Mouse (Mus musculus): ENCODE data around the gene Sh3tc1.

The Sh3tc1 gene

GRCm38 (mm10) chr5:35721933-35722332, 17.9 kb downstream of the Sh3tc1 start:
- no peak for DNase-seq (ENCODE audit: low spot score in 2 of 2)

DNA sequence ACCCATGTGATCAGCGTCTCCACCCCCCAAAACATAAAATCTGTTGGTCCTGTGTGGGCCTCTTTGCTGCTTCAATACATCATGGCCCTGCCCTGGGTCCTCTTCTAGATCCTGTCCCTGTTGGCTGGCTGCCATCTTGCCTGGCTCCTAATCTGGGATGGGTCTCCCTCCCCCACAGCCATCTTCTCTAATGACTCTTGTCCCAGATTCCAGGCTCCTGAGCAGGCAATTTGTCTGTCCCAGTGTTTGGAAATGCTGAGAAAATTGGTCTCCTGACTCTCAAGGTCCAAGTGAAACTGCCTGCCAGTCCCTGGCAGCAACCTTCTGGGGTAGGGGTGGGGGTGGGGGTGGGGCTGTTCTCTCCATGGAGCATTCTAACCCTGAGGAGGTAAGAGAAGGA, 19.9 kb downstream of the Sh3tc1 start:
- DNase-seq (ENCODE audit: low spot score in 2 of 2): no peak

DNA sequence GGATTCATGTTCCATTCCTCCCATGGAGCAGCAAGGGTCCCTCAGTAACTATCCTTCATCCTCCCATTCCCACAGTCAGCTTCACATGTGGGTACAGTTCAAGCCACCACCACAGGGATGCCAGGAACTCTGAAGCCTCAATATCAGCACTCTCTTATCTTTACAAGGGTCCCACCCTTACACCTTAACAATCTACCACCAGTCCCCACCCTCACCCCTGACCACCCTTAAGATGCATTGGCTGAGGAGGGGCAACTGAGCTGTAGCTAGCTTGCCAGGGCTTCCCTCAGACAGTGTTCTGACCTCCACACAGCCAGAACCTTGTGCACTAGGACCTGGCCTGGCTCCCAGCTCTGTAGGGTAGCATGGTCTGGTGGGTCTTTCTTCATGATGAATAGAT, 20.4 kb downstream of the Sh3tc1 start:
- DNase-seq (ENCODE audit: low spot score in 2 of 2): no peak

DNA sequence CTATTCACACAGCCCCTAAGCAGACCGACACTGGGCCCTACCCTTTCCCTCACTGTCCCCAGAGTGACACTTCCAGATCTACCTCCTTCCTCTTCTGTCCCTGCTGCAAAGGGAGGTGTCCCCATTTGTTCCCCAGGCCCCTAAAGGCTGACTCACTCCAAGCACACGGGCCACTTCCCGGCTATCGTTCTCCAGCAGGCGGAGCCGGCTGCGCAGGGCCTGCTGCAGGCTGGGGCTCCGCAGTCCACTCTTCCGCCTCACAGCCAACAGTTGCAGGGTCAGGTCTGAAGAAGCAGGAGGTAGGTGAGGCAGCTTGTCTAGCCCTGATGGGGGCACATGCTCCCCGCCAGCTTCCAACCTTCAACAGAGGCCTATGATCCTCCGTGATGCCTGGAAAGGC, 21.0 kb downstream of the Sh3tc1 start:
- no peak for DNase-seq (ENCODE audit: low spot score in 2 of 2)

GRCm38 (mm10) chr5:35717946-35718345, 21.8 kb downstream of the Sh3tc1 start:
- peak in 1 of 2 experiments; percentile 35 for DNase-seq (ENCODE audit: low spot score in 2 of 2)

DNA sequence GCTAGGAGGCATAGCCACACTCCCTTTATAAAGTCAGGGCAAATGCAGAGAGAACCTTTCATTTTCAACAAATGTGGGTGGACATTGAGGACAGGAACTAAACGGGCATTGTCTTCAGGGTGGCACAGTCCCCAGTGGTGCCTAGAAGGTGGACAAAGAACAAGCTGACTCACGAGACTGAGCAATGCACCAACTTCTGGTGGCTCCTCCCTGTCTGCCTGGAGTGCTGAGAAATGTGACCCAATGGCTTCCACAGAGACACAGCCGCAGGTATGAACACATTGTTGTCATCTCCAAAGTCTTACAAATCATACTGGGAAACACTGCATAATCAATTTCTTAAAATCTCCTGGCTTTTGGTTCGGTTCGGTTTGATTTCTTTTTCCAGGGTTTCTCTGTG, 22.3 kb downstream of the Sh3tc1 start:
- DNase-seq (ENCODE audit: low spot score in 2 of 2): no peak

DNA sequence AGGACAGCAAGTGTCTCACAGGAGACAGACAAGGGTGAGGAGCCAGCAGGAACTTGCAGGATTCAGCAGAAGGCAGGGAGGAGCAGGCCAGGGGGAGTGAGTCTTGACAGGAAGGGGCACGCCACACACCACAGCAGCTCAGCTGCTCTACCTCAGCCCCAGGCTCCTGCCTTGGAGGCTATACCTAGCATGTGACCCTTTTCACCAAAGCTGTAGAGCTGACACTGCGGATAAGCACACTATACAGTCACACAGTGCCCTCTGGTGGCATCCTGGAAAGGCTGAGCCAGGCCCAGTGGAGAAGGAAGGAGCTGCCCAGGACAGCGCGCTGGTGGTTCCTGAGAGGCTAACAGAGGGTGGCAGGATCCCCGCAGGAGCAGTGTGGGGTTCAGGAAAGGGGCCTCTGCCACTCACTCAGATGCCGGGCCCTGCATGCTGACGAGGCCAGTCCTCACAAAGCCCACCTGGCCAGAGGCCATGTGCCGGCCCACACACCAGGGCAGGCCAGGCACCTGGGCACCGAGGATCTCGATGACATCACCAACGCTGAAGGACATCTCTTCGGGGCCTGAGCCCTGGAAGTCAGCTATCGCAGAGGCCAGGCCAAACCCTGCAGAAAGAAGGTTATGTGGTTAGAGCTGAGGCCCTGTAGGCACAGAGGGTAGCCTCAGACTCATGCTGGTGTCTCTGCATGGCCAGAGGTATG, 26.0 kb downstream of the Sh3tc1 start:
- DNase-seq (ENCODE audit: low spot score in 2 of 2): peak in 1 of 2 experiments; percentile 51

- DNase-seq (ENCODE audit: low spot score in 2 of 2): no peak
Observed at GRCm38 (mm10) chr5:35712517-35712916, 27.3 kb downstream of the Sh3tc1 start.

- no peak for DNase-seq (ENCODE audit: low spot score in 2 of 2)
Observed at GRCm38 (mm10) chr5:35710931-35711330, 28.9 kb downstream of the Sh3tc1 start.

GRCm38 (mm10) chr5:35710481-35710880, 29.3 kb downstream of the Sh3tc1 start:
- no peak for DNase-seq (ENCODE audit: low spot score in 2 of 2)

DNA sequence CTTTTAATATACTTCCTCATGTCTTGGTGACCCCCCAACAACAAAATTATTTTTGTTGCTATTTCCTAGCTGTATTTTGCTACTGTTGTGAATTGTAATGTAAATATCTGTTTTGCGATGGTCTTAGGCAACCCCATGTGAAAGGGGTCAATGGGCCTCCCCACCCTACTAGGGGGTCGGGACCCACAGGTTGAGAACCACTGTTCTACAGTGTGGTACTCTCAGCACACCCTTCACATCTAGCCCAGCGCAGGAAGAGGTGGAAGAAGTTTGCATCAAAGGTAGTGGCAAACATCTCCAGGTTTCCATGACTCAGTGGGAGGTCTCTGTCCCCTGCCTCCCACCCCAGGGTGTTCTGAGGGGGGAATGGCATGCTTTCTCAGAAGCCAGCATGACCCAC, 34.4 kb downstream of the Sh3tc1 start:
- DNase-seq (ENCODE audit: low spot score in 2 of 2): no peak

DNA sequence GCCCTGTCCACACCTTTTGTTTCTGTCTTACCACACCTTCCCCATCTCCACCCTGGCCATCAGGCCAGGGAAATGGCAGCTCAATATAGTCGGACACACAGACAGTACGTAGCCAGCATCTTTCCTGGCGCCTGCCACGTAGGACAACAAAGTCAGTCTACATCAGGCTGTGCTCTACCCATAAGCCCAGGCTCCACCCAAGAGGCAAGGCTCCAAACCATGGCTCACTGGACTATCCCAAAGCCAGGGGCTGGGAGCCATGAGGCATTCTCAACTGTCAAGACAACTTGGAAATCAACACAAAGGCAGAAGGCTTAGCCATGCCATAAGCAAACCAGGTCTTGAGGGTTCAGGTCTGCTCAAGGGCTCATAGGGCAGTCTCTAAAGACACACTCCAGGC, 36.0 kb downstream of the Sh3tc1 start:
- DNase-seq (ENCODE audit: low spot score in 2 of 2): no peak

DNA sequence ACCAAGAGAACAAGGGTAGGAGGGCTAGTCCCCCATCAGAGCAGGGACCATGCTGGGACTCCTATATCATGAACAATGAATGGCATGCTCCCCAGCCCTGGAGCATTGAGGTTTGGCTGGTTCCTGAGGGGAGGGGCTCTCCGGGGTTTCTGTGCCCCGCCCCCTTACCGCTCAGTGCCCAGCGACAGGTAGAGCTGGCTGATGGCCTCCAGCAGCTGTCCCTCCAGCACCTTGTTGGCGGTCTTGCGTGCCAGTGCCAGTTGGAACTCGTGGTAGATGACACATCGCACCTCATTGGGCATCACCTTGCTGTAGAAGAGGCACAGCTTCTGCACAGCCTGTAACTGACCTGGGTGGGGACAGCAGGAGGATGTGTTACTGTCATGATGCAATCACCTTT, 36.6 kb downstream of the Sh3tc1 start:
- no peak for DNase-seq (ENCODE audit: low spot score in 2 of 2)

- DNase-seq (ENCODE audit: low spot score in 2 of 2): no peak
Observed at GRCm38 (mm10) chr5:35702582-35703140, 37.1 kb downstream of the Sh3tc1 start.

- DNase-seq (ENCODE audit: low spot score in 2 of 2): peak in 1 of 2 experiments; percentile 58
Observed at GRCm38 (mm10) chr5:35701042-35701441, 38.7 kb downstream of the Sh3tc1 start.

- DNase-seq (ENCODE audit: low spot score in 2 of 2): no peak
Observed at GRCm38 (mm10) chr5:35695815-35696214, 44.0 kb downstream of the Sh3tc1 start.

DNA sequence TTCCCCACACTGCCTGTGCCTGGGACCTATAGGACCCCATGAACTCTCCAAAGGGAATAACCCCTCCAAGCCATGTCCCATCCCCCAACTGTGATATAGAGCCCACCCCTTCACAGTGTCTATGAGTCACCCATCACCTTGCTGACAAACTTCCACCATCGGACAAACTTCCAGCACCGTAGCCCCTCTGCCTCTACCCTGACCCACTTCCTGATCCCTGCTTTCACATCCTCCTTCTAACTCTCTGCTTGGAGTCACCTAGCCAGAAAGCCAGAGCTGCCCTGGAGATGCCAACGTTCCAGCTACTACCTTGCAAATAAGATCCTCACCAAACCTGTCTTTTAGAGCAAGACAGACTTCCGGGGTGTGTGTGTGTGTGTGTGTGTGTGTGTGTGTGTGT, 46.1 kb downstream of the Sh3tc1 start:
- DNase-seq (ENCODE audit: low spot score in 2 of 2): no peak

- DNase-seq (ENCODE audit: low spot score in 2 of 2): peak in 1 of 2 experiments; percentile 59
Observed at GRCm38 (mm10) chr5:35691246-35691645, 48.5 kb downstream of the Sh3tc1 start.

DNA sequence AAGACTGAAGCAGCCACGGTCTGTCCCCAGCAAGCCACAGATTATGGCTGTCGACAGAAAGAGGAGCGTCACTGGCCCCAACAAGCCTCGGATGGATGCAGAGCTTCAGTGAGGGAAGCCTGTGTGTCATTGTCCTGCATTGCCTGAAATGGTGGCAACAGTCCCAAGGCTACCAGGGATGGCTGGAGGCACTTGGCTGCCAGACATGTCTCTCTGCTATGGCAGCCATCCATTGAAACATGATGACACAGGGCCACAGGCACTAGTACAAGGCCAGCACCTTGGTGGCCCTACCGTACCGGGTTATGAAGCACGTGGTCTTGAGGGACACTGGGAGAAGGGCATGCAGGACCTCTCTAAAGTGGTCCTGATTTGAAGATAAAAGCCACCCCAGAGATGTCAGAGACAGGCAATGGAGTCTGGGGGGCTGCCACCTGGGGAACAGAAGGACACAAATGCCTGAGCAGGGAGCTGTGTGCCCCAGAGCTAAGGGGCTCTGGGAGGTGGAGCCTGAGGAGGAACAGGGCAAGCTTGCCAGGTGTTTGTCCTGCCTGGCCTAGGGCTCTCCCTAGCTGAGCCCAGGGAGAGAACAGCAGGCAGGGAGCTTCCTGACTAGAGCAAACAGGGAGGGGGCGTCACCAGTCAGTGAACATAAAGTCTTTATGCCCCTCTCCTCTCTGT, 49.2 kb downstream of the Sh3tc1 start:
- DNase-seq (ENCODE audit: low spot score in 2 of 2): no peak

- no peak for DNase-seq (ENCODE audit: low spot score in 2 of 2)
Observed at GRCm38 (mm10) chr5:35689374-35689773, 50.4 kb downstream of the Sh3tc1 start.

DNA sequence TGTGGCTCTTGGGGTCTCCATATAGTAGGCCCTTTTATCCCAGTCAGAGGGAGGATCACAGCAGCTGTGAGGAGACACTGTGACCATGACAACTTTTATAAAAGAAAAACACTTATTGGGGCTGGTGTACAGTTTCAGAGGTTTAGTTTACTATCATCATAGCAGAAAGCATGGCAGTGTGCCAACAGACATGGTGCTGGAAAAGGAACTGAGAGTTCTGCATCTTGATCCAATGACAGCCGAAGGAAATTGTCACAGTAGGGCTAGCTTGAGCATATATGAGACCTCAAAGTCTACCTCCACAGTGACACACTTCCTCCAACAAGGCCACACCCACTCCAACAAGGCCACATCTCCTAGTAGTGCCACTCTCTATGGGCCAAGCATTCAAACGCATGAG, 50.9 kb downstream of the Sh3tc1 start:
- no peak for DNase-seq (ENCODE audit: low spot score in 2 of 2)

DNA sequence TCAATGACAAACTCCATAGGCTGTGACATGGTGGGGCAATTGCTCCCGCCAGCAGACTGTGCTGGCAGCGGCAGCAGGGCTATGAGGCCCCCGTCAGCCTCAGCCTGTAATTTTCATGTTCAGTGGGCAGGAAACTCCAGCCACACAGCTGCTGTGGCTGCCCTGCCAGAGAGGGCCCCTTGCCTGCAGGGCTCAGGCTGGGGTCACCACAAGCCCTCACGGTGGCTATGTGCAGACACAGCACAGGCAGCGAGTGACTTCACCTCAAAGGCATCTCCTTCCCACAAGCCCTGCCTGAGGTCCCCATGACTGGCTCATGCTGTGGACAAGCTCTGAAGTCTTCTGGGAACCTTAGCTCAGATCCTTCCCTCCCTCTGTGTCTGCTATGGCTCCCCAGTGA, 52.7 kb downstream of the Sh3tc1 start:
- DNase-seq (ENCODE audit: low spot score in 2 of 2): no peak

- no peak for DNase-seq (ENCODE audit: low spot score in 2 of 2)
Observed at GRCm38 (mm10) chr5:35686336-35686735, 53.5 kb downstream of the Sh3tc1 start.

Measured in heart, adult 9 months (tissue).